Mouse (Mus musculus): ENCODE results near the gene Cdc5l. TPM values are rescaled to one million over a fixed set of nuclear protein-coding genes. Genes with fewer than 3 reads are reported as not detected.

Cdc5l gene
- total and polyA plus RNA-seq, 2 experiments: 3.5 to 15.5 TPM

- no peaks in the 10 kb centered on the region for H3K4me1 ChIP-seq (ENCODE audit: control insufficient read depth, insufficient read depth, low read length)
- TF ChIP-seq CTCF (IDR thresholded peaks at IDR 0.05; ENCODE audit: low read depth, low read length) (no peak), POLR2A (IDR thresholded peaks at IDR 0.05; ENCODE audit: extremely low read depth, insufficient read depth, low read length) (no peak)
- no peaks in the 10 kb centered on the region for H3K79me2 ChIP-seq (ENCODE audit: control insufficient read depth, insufficient read depth, low read length)
- 81% methylated on average over 5 of the region's 5 CpGs for WGBS
- no peak overlapping the region for H3K9ac ChIP-seq (ENCODE audit: low read depth, low read length)
- peaks cover 2% of the 10 kb centered on the region; the same call in 1 of the 2 replicates for H3K27me3 ChIP-seq (ENCODE audit: control insufficient read depth, insufficient read depth, low read length)
- no peak overlapping the region for H3K4me3 ChIP-seq (ENCODE audit: insufficient read depth, low read depth, low read length)
- no peak for DNase-seq (ENCODE audit: extremely low read depth, low read depth, low spot score)
- H3K36me3 ChIP-seq (ENCODE audit: control insufficient read depth, insufficient read depth, low read length): no peaks in the 10 kb centered on the region
- H3K27ac ChIP-seq (replicated peaks; ENCODE audit: insufficient read depth, low read depth, low read length): no peak overlapping the region
Observed at GRCm38 (mm10) chr17:45359443-45359842, 74.1 kb downstream of the Cdc5l start.

- TF ChIP-seq CTCF (IDR thresholded peaks at IDR 0.05; ENCODE audit: low read depth, low read length) (no peak), POLR2A (IDR thresholded peaks at IDR 0.05; ENCODE audit: extremely low read depth, insufficient read depth, low read length) (no peak)
- H3K4me1 ChIP-seq (ENCODE audit: control insufficient read depth, insufficient read depth, low read length): no peaks in the 10 kb centered on the region
- H3K4me3 ChIP-seq (ENCODE audit: insufficient read depth, low read depth, low read length): no peak overlapping the region
- no peaks in the 10 kb centered on the region for H3K36me3 ChIP-seq (ENCODE audit: control insufficient read depth, insufficient read depth, low read length)
- no peak overlapping the region for H3K9ac ChIP-seq (ENCODE audit: low read depth, low read length)
- DNase-seq (ENCODE audit: extremely low read depth, low read depth, low spot score): no peak
- H3K79me2 ChIP-seq (ENCODE audit: control insufficient read depth, insufficient read depth, low read length): no peaks in the 10 kb centered on the region
- no peak overlapping the region for H3K27ac ChIP-seq (replicated peaks; ENCODE audit: insufficient read depth, low read depth, low read length)
- 74% methylated on average over 9 of the region's 9 CpGs for WGBS
- no peaks in the 10 kb centered on the region for H3K27me3 ChIP-seq (ENCODE audit: control insufficient read depth, insufficient read depth, low read length)
Observed at GRCm38 (mm10) chr17:45356431-45356830, 77.1 kb downstream of the Cdc5l start.

GRCm38 (mm10) chr17:45347951-45348350, 85.6 kb downstream of the Cdc5l start:
- Histone ChIP-seq H3K4me3 (ENCODE audit: insufficient read depth, low read depth, low read length) (no peak overlapping the region), H3K27ac (replicated peaks; ENCODE audit: insufficient read depth, low read depth, low read length) (no peak overlapping the region), H3K27me3 (ENCODE audit: control insufficient read depth, insufficient read depth, low read length) (no peaks in the 10 kb centered on the region), H3K4me1 (ENCODE audit: control insufficient read depth, insufficient read depth, low read length) (no peaks in the 10 kb centered on the region), H3K79me2 (ENCODE audit: control insufficient read depth, insufficient read depth, low read length) (no peaks in the 10 kb centered on the region), H3K9ac (ENCODE audit: low read depth, low read length) (no peak overlapping the region), H3K36me3 (ENCODE audit: control insufficient read depth, insufficient read depth, low read length) (no peaks in the 10 kb centered on the region)
- DNase-seq (ENCODE audit: extremely low read depth, low read depth, low spot score): no peak
- no peak for TF ChIP-seq POLR2A (IDR thresholded peaks at IDR 0.05; ENCODE audit: extremely low read depth, insufficient read depth, low read length)
- TF ChIP-seq CTCF (IDR thresholded peaks at IDR 0.05; ENCODE audit: low read depth, low read length): no peak
- 92% methylated on average over 4 of the region's 4 CpGs for WGBS

Other genes with a start within 250 kb of the Cdc5l start
- gene Spats1, start 41.7 kb upstream of the Cdc5l start, total RNA-seq (2014; rRNA removed): not detected in 2 replicates
- gene Spats1, start 41.7 kb upstream of the Cdc5l start, polyA plus RNA-seq (2012; rRNA removed): not detected in 2 replicates
- gene Aars2, start 73.1 kb upstream of the Cdc5l start, total RNA-seq (2014; rRNA removed): 10.6 and 11.6 TPM in 2 replicates
- 18.9 and 21.4 TPM in 2 replicates for gene Aars2, start 73.1 kb upstream of the Cdc5l start, polyA plus RNA-seq (2012; rRNA removed)
- gene Tcte1, start 89.7 kb upstream of the Cdc5l start, total RNA-seq (2014; rRNA removed): not detected in 2 replicates
- gene Tcte1, start 89.7 kb upstream of the Cdc5l start, polyA plus RNA-seq (2012; rRNA removed): not detected in 2 replicates
- gene Tmem151b, start 115.9 kb upstream of the Cdc5l start, total RNA-seq (2014; rRNA removed): under 0.01 TPM in 1 of 2 replicates, not detected in the other
- 0.01 TPM in 1 of 2 replicates, not detected in the other for gene Tmem151b, start 115.9 kb upstream of the Cdc5l start, polyA plus RNA-seq (2012; rRNA removed)
- gene Nfkbie, start 122.0 kb upstream of the Cdc5l start, total RNA-seq (2014; rRNA removed): 1.6 and 1.9 TPM in 2 replicates
- gene Nfkbie, start 122.0 kb upstream of the Cdc5l start, polyA plus RNA-seq (2012; rRNA removed): 2.0 and 3.0 TPM in 2 replicates
- gene Slc35b2, start 130.1 kb upstream of the Cdc5l start, total RNA-seq (2014; rRNA removed): 43.0 and 45.9 TPM in 2 replicates
- gene Slc35b2, start 130.1 kb upstream of the Cdc5l start, polyA plus RNA-seq (2012; rRNA removed): 69.7 and 73.0 TPM in 2 replicates
- 248 and 362 TPM in 2 replicates for gene Hsp90ab1, start 139.5 kb upstream of the Cdc5l start, total RNA-seq (2014; rRNA removed)
- gene Hsp90ab1, start 139.5 kb upstream of the Cdc5l start, polyA plus RNA-seq (2012; rRNA removed): 226 and 272 TPM in 2 replicates
- 220 and 240 TPM in 2 replicates for gene Slc29a1, start 165.9 kb upstream of the Cdc5l start, total RNA-seq (2014; rRNA removed)
- 618 and 693 TPM in 2 replicates for gene Slc29a1, start 165.9 kb upstream of the Cdc5l start, polyA plus RNA-seq (2012; rRNA removed)
- gene Mymx, start 168.4 kb upstream of the Cdc5l start, total RNA-seq (2014; rRNA removed): not detected in 2 replicates
- not detected in 2 replicates for gene Mymx, start 168.4 kb upstream of the Cdc5l start, polyA plus RNA-seq (2012; rRNA removed)
- gene Capn11, start 225.6 kb upstream of the Cdc5l start, total RNA-seq (2014; rRNA removed): 0.13 TPM in 1 of 2 replicates, not detected in the other
- gene Capn11, start 225.6 kb upstream of the Cdc5l start, polyA plus RNA-seq (2012; rRNA removed): 0.02 TPM in 1 of 2 replicates, not detected in the other